ENCODE assay signal across 15 mouse cellular contexts in genomic region chr5:113418335-113419013, GRCm38 (mm10).
DNase-seq lines count a peak whose midpoint lies in the region; ATAC-seq and TF ChIP-seq lines count a peak whose summit lies in the region.
"Had no signal": no experiment of that assay in that cellular context is flagged by ENCODE, and none has a peak within 500 bp of the region (broad histone marks: within the 10 kb centered on the region; RNA-seq: fewer than 3 reads in every experiment).

No protein-coding gene starts in this region.

- H3K4me3 ChIP-seq in kidney, postnatal 0 days (replicated peaks; ENCODE audit: low read depth, low read length), result no peak overlapping the region
- no peak overlapping the region for H3K4me3 ChIP-seq in hindbrain, embryonic 14.5 days (replicated peaks; ENCODE audit: low read length)
- H3K4me3 ChIP-seq in cerebellum, adult 2 months (replicated peaks; ENCODE audit: insufficient read depth, low read depth, low read length), result no peak overlapping the region
- H3K4me3 ChIP-seq: limb, embryonic 13.5 days; megakaryocyte, embryonic 14.5 days had no signal

- ATAC-seq in kidney, postnatal 0 days (replicated peaks; ENCODE audit: low FRiP score, low read depth), result no peak
- ATAC-seq in hindbrain, embryonic 14.5 days (ENCODE audit: low FRiP score), result 0 out of 2 replicates have a peak, but pooled peaks have one; percentile 46
- ATAC-seq: forebrain, embryonic 14.5 days; liver, postnatal 0 days had no signal

- no peak for TF ChIP-seq CTCF in kidney, postnatal 0 days (IDR thresholded peaks at IDR 0.05; ENCODE audit: low read depth)
- TF ChIP-seq CTCF in cerebellum, adult 2 months (IDR thresholded peaks at IDR 0.05; ENCODE audit: borderline replicate concordance, insufficient read depth, low read depth, low read length), result no peak

- WGBS in kidney, postnatal 0 days, result 31% methylated on average over 22 of the region's 22 CpGs
- WGBS in hindbrain, embryonic 14.5 days, result 58% methylated on average over 22 of the region's 22 CpGs
- WGBS in cerebellum, adult 2 months, result 82% methylated on average over 22 of the region's 22 CpGs

- peak; percentile 65 for DNase-seq in kidney, postnatal 0 days (ENCODE audit: low spot score)
- no peak for DNase-seq in kidney, postnatal 10 days
- DNase-seq in forelimb bud, embryonic 11.5 days (ENCODE audit: low read depth, low spot score), result peak; percentile 35
- DNase-seq in hindbrain, embryonic 14.5 days (ENCODE audit: low spot score), result no peak
- DNase-seq in neural tube, embryonic 10.5 days (ENCODE audit: extremely low spot score, low spot score), result peak; percentile 14
- DNase-seq in cerebellum, adult 2 months, result no peak
- no peak for DNase-seq in retina, postnatal 1 day
- DNase-seq in retina, embryonic 14.5 days (ENCODE audit: low spot score), result no peak
- DNase-seq: cerebellum, adult 11 months; heart, postnatal 14 days; liver, postnatal 0 days; thymus, adult 18-20 months had no signal

- no peak for TF ChIP-seq POLR2A in cerebellum, adult 2 months (IDR thresholded peaks at IDR 0.05; ENCODE audit: borderline replicate concordance, insufficient read depth, low read length)

- H3K9ac ChIP-seq in kidney, postnatal 0 days (ENCODE audit: low read depth, low read length), result no peak overlapping the region
- H3K9ac ChIP-seq in hindbrain, embryonic 14.5 days, result no peak overlapping the region; the same call in 1 of the 2 replicates
- H3K9ac ChIP-seq: limb, embryonic 13.5 days; liver, postnatal 0 days had no signal

- no peaks in the 10 kb centered on the region for H3K27me3 ChIP-seq in kidney, postnatal 0 days (ENCODE audit: insufficient read depth, low read length)
- H3K27me3 ChIP-seq in hindbrain, embryonic 14.5 days (ENCODE audit: control insufficient read depth, insufficient read depth, low read length), result peaks cover under 1% of the 10 kb centered on the region; the same call in 1 of the 2 replicates
- no peaks in the 10 kb centered on the region for H3K27me3 ChIP-seq in cerebellum, adult 2 months (ENCODE audit: control insufficient read depth, insufficient read depth, low read length)
- H3K27me3 ChIP-seq: megakaryocyte, embryonic 14.5 days had no signal

- H3K4me2 ChIP-seq in kidney, postnatal 0 days (ENCODE audit: low read length), result no peak overlapping the region
- H3K4me2 ChIP-seq in hindbrain, embryonic 14.5 days (replicated peaks), result no peak overlapping the region
- H3K4me2 ChIP-seq: limb, embryonic 13.5 days had no signal

- no peaks in the 10 kb centered on the region for H3K4me1 ChIP-seq in kidney, postnatal 0 days (replicated peaks; ENCODE audit: insufficient read depth, low read length)
- H3K4me1 ChIP-seq in hindbrain, embryonic 14.5 days (replicated peaks; ENCODE audit: control insufficient read depth, insufficient read depth, low read length), result peaks cover 26% of the 10 kb centered on the region
- no peaks in the 10 kb centered on the region for H3K4me1 ChIP-seq in cerebellum, adult 2 months (ENCODE audit: control insufficient read depth, insufficient read depth, low read length)
- H3K4me1 ChIP-seq: megakaryocyte, embryonic 14.5 days had no signal

- no peak overlapping the region for H3K27ac ChIP-seq in kidney, postnatal 0 days
- peak overlapping the region; percentile 9 for H3K27ac ChIP-seq in hindbrain, embryonic 14.5 days
- H3K27ac ChIP-seq in cerebellum, adult 2 months (ENCODE audit: insufficient read depth, low read length), result no peak overlapping the region
- H3K27ac ChIP-seq: limb, embryonic 13.5 days had no signal

- no peaks in the 10 kb centered on the region for H3K36me3 ChIP-seq in kidney, postnatal 0 days (ENCODE audit: insufficient read depth, low read length)
- no peaks in the 10 kb centered on the region for H3K36me3 ChIP-seq in hindbrain, embryonic 14.5 days (replicated peaks; ENCODE audit: control insufficient read depth, insufficient read depth)
- H3K36me3 ChIP-seq: limb, embryonic 13.5 days had no signal

- H3K9me3 ChIP-seq in kidney, postnatal 0 days (replicated peaks; ENCODE audit: low read length), result no peaks in the 10 kb centered on the region
- H3K9me3 ChIP-seq in hindbrain, embryonic 14.5 days (ENCODE audit: control insufficient read depth, low read length), result no peaks in the 10 kb centered on the region
- H3K9me3 ChIP-seq: limb, embryonic 13.5 days had no signal

Comparison
In these comparisons a context has a peak if more than half of its experiments do, and no peak if none do; other contexts are left out.
1. DNase-seq: peak in kidney, postnatal 0 days (single experiment), forelimb bud, embryonic 11.5 days (single experiment) and neural tube, embryonic 10.5 days (single experiment); none in kidney, postnatal 10 days (single experiment), hindbrain, embryonic 14.5 days (single experiment), cerebellum, adult 2 months (0 of 2), retina, postnatal 1 day (single experiment) and retina, embryonic 14.5 days (single experiment).